In the genomic region with DNA sequence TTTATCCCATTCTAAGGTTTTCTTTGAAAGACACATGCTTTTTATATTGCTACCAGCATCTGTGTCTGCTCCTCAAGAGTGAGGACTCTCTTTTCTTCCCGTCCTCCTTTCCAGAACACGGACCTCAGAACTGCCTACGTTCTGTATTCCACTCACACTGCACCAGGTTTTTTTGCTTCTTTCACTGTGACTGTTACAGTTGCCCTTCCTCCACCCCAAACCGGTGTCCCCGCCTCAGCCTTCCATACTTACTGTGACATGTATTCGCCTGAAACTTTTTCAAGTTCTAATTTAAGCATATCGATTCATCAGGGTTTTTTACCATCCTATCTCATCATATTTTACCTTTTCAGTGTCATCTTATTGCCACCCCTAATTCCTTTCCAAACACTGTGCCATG, we compare ENCODE assay signal across 8 mouse cellular contexts. TPM values are rescaled to one million over a fixed set of nuclear protein-coding genes. Genes with fewer than 3 reads are reported as not detected.
DNase-seq lines count a peak whose midpoint lies in the region; ATAC-seq and TF ChIP-seq lines count a peak whose summit lies in the region.

No protein-coding gene starts in this region.

- peak; percentile 8 for DNase-seq in cerebellum, adult 11 months
- peak; percentile 67 for DNase-seq in CH12.LX (ENCODE audit: extremely low read depth)
- DNase-seq in cerebellum, postnatal 25 days, result peak; percentile 20 to 21
- peak; percentile 41 to 75 for DNase-seq in left cerebral cortex, postnatal 25 days (ENCODE audit: low spot score in 2 of 2)
- DNase-seq in midbrain, embryonic 11.5 days (ENCODE audit: low spot score, missing footprints), result peak; percentile 82
- DNase-seq in thymus, postnatal 14 days, result peak; percentile 48

- ATAC-seq in cerebellum, adult (ENCODE audit: insufficient number of reproducible peaks, low FRiP score, low TSS enrichment), result no peak
- ATAC-seq in heart, embryonic 15.5 days (replicated peaks; ENCODE audit: insufficient number of reproducible peaks, insufficient read depth, low FRiP score, low read depth), result no peak
- no peak for ATAC-seq in midbrain, embryonic 11.5 days (ENCODE audit: low FRiP score)

- TF ChIP-seq EP300 in CH12.LX (IDR thresholded peaks at IDR 0.05; ENCODE audit: low read length), result peak; percentile 39

- peak overlapping the region; percentile 95 to 97 (median 96) for H3K4me3 ChIP-seq in CH12.LX (replicated peaks in 1 of 3; ENCODE audit: low read depth in 2 of 3, low read length in 2 of 3, poor library complexity in 1 of 3)
- H3K4me3 ChIP-seq in heart, embryonic 15.5 days, result peak overlapping the region; percentile 84
- H3K4me3 ChIP-seq in midbrain, embryonic 11.5 days (ENCODE audit: low read depth, low read length), result peak overlapping the region; percentile 96

- TF ChIP-seq CTCF in CH12.LX (conservative IDR thresholded peaks at IDR 0.05 in 1 of 2, IDR thresholded peaks at IDR 0.05 in 1 of 2; ENCODE audit: low read depth in 2 of 2, low read length in 2 of 2), result no peak

- TF ChIP-seq RAD21 in CH12.LX (IDR thresholded peaks at IDR 0.05; ENCODE audit: low read depth, low read length), result no peak

- in situ Hi-C loops in CH12.LX (cut with MboI; ENCODE audit: low pct_ligation_motif_present, low pct_unique_long_range_greater_than_20kb, low sequenced_read_pairs), result no loop called here

- peaks cover 5 to 42% of the 10 kb centered on the region in 2 experiments; a peak in 3 of 4 replicates for H3K4me1 ChIP-seq in CH12.LX (ENCODE audit: control insufficient read depth in 1 of 2, insufficient read depth in 2 of 2)
- peaks cover 24% of the 10 kb centered on the region for H3K4me1 ChIP-seq in heart, embryonic 15.5 days (replicated peaks)
- peaks cover 14% of the 10 kb centered on the region for H3K4me1 ChIP-seq in midbrain, embryonic 11.5 days (ENCODE audit: control insufficient read depth, insufficient read depth, low read length)

- intact Hi-C loops in left cerebral cortex, postnatal 25 days (cut with DNase I), result loop anchor here (5.0 to 10.0 kb wide), 3 partner anchors 76 to 714 kb away; a partner anchor contains a TSS

- H3K27me3 ChIP-seq in CH12.LX (replicated peaks), result no peaks in the 10 kb centered on the region
- H3K27me3 ChIP-seq in heart, embryonic 15.5 days, result no peaks in the 10 kb centered on the region
- no peaks in the 10 kb centered on the region for H3K27me3 ChIP-seq in midbrain, embryonic 11.5 days (ENCODE audit: control insufficient read depth, insufficient read depth, low read length)

- H3K4me2 ChIP-seq in CH12.LX (ENCODE audit: insufficient read depth, low read depth, poor library complexity, severe bottlenecking), result peak overlapping the region; percentile 91
- peak overlapping the region; percentile 72 for H3K4me2 ChIP-seq in heart, embryonic 15.5 days
- H3K4me2 ChIP-seq in midbrain, embryonic 11.5 days, result peak overlapping the region; percentile 83

- H3K9ac ChIP-seq in CH12.LX (ENCODE audit: insufficient read depth, low read depth), result peak overlapping the region; percentile 88
- H3K9ac ChIP-seq in heart, embryonic 15.5 days, result peak overlapping the region; percentile 90
- H3K9ac ChIP-seq in midbrain, embryonic 11.5 days (ENCODE audit: low read length), result peak overlapping the region; percentile 93

- WGBS in heart, embryonic 15.5 days, result 4% methylated on average over 7 of the region's 7 CpGs
- WGBS in midbrain, embryonic 11.5 days, result 22% methylated on average over 7 of the region's 7 CpGs

- dilution Hi-C loops in CH12.LX (cut with MboI; ENCODE audit: extremely low pct_ligation_motif_present, extremely low pct_unique_long_range_greater_than_20kb, low sequenced_read_pairs), result no loop called here

- TF ChIP-seq POLR2A in CH12.LX (IDR thresholded peaks at IDR 0.05; ENCODE audit: low read depth, low read length), result no peak

- H3K27ac ChIP-seq in CH12.LX (ENCODE audit: insufficient read depth, low read depth), result peak overlapping the region; percentile 85
- peak overlapping the region; percentile 97 for H3K27ac ChIP-seq in heart, embryonic 15.5 days
- peak overlapping the region; percentile 74; the same call in 1 of the 2 replicates for H3K27ac ChIP-seq in midbrain, embryonic 11.5 days (ENCODE audit: low read depth, low read length)

- H3K79me2 ChIP-seq in CH12.LX (replicated peaks; ENCODE audit: control insufficient read depth, extremely low read depth, insufficient read depth, poor library complexity, severe bottlenecking), result peaks cover 62% of the 10 kb centered on the region

- no peaks in the 10 kb centered on the region for H3K9me3 ChIP-seq in CH12.LX (replicated peaks; ENCODE audit: low read length)
- no peaks in the 10 kb centered on the region for H3K9me3 ChIP-seq in heart, embryonic 15.5 days (replicated peaks)
- H3K9me3 ChIP-seq in midbrain, embryonic 11.5 days (ENCODE audit: control insufficient read depth, low read length), result no peaks in the 10 kb centered on the region

- peaks cover 3 to 13% of the 10 kb centered on the region in 2 experiments for H3K36me3 ChIP-seq in CH12.LX (replicated peaks in 1 of 2; ENCODE audit: control insufficient read depth in 1 of 2, insufficient read depth in 1 of 2, low read length in 1 of 2)
- H3K36me3 ChIP-seq in heart, embryonic 15.5 days, result peaks cover 2% of the 10 kb centered on the region; the same call in 1 of the 2 replicates
- no peaks in the 10 kb centered on the region for H3K36me3 ChIP-seq in midbrain, embryonic 11.5 days (ENCODE audit: control insufficient read depth, insufficient read depth, low read length)

TF ChIP-seq in CH12.LX, 34 proteins besides CTCF, POLR2A, EP300 and RAD21:
- TF ChIP-seq RCOR1 (conservative IDR thresholded peaks at IDR 0.05; ENCODE audit: low read depth, low read length), result no peak
- TF ChIP-seq MAFK (IDR thresholded peaks at IDR 0.05; ENCODE audit: insufficient replicate concordance, low read length), result no peak
- no peak for TF ChIP-seq MAX (IDR thresholded peaks at IDR 0.05; ENCODE audit: low read length)
- TF ChIP-seq GABPA (IDR thresholded peaks at IDR 0.05; ENCODE audit: insufficient replicate concordance, low read depth, low read length), result no peak
- no peak for TF ChIP-seq USF1 (IDR thresholded peaks at IDR 0.05; ENCODE audit: low read depth, low read length)
- TF ChIP-seq CHD2 (IDR thresholded peaks at IDR 0.05; ENCODE audit: low read length), result peak; percentile 73
- TF ChIP-seq ZKSCAN1 (IDR thresholded peaks at IDR 0.05; ENCODE audit: borderline replicate concordance, low read depth, low read length), result no peak
- TF ChIP-seq JUND (conservative IDR thresholded peaks at IDR 0.05; ENCODE audit: low read depth, low read length), result 0 out of 2 replicates have a peak, but pooled peaks have one; percentile 11
- TF ChIP-seq MXI1 (IDR thresholded peaks at IDR 0.05; ENCODE audit: low read depth, low read length), result peak; percentile 16; the same call in 1 of the 2 replicates
- TF ChIP-seq ZC3H11A (IDR thresholded peaks at IDR 0.05; ENCODE audit: low read depth, low read length), result no peak
- TF ChIP-seq JUN (IDR thresholded peaks at IDR 0.05; ENCODE audit: insufficient read depth, low read depth, low read length), result no peak
- 0 out of 2 replicates have a peak, but pooled peaks have one; percentile 37 for TF ChIP-seq HCFC1 (IDR thresholded peaks at IDR 0.05; ENCODE audit: low read depth, low read length)
- TF ChIP-seq NRF1 (IDR thresholded peaks at IDR 0.05; ENCODE audit: low read depth, low read length), result no peak
- TF ChIP-seq IRF4 (IDR thresholded peaks at IDR 0.05; ENCODE audit: low read depth, low read length), result peak; percentile 85
- TF ChIP-seq ZNF384 (IDR thresholded peaks at IDR 0.05; ENCODE audit: low read depth, low read length), result peak; percentile 89
- peak; percentile 37; the same call in 1 of the 2 replicates for TF ChIP-seq ETS1 (conservative IDR thresholded peaks at IDR 0.05; ENCODE audit: low read depth, low read length)
- TF ChIP-seq POLR2AphosphoS2 (IDR thresholded peaks at IDR 0.05; ENCODE audit: low read depth, low read length), result no peak
- no peak for TF ChIP-seq SMC3 (IDR thresholded peaks at IDR 0.05; ENCODE audit: low read depth, low read length)
- no peak for TF ChIP-seq ZMIZ1 (IDR thresholded peaks at IDR 0.05; ENCODE audit: low read depth, low read length)
- no peak; the same call in 1 of the 2 replicates for TF ChIP-seq TCF12 (IDR thresholded peaks at IDR 0.05; ENCODE audit: low read depth, low read length)
- peak; percentile 42; the same call in 1 of the 2 replicates for TF ChIP-seq MEF2A (IDR thresholded peaks at IDR 0.05; ENCODE audit: borderline replicate concordance, low read depth, low read length)
- 0 out of 2 replicates have a peak, but pooled peaks have one; percentile 9 for TF ChIP-seq MYC (IDR thresholded peaks at IDR 0.05; ENCODE audit: low read depth, low read length)
- TF ChIP-seq TBP (conservative IDR thresholded peaks at IDR 0.05; ENCODE audit: low read depth, low read length), result no peak
- TF ChIP-seq SIN3A (IDR thresholded peaks at IDR 0.05; ENCODE audit: low read length), result peak; percentile 38; the same call in 1 of the 2 replicates
- TF ChIP-seq PAX5 (IDR thresholded peaks at IDR 0.05; ENCODE audit: low read length), result no peak
- TF ChIP-seq NELFE (IDR thresholded peaks at IDR 0.05; ENCODE audit: low read depth, low read length), result no peak
- no peak; the same call in 1 of the 2 replicates for TF ChIP-seq BHLHE40 (IDR thresholded peaks at IDR 0.05; ENCODE audit: low read depth, low read length)
- TF ChIP-seq MAZ (IDR thresholded peaks at IDR 0.05; ENCODE audit: low read depth, low read length), result no peak
- no peak for TF ChIP-seq CHD1 (IDR thresholded peaks at IDR 0.05; ENCODE audit: low read depth, low read length)
- no peak for TF ChIP-seq USF2 (conservative IDR thresholded peaks at IDR 0.05; ENCODE audit: low read depth, low read length)
- no peak for TF ChIP-seq ELF1 (IDR thresholded peaks at IDR 0.05; ENCODE audit: low read depth, low read length)

RNA-seq across cellular contexts. Expression of a gene that starts 1.0 kb away (rescaled TPM):
- 31.9 and 42.6 TPM in 2 replicates for total RNA-seq in CH12.LX (2012; rRNA removed)
- total RNA-seq in CH12.LX (2014; rRNA removed), result 50.5 and 63.7 TPM in 2 replicates
- polyA plus RNA-seq in CH12.LX (2012; ENCODE audit: insufficient read length, low read depth), result 51.9 and 66.1 TPM in 2 replicates
- polyA plus RNA-seq in heart, embryonic 15.5 days (2015; fragmentation: Nextera tagmentation; extraction: Ambion mirVana), result 47.0 and 49.4 TPM in 2 replicates
- 10 to 100 TPM; 37.4 to 38.1 TPM for total RNA-seq in left cerebral cortex, postnatal 25 days (2021)
- 101 TPM in 2 replicates for polyA plus RNA-seq in midbrain, embryonic 11.5 days (2014; fragmentation: Nextera tagmentation; extraction: Ambion mirVana)

RNA-seq across cellular contexts. Expression of a gene that starts 1.6 kb away (rescaled TPM):
- total RNA-seq in CH12.LX (2012; rRNA removed), result 80.0 and 94.1 TPM in 2 replicates
- total RNA-seq in CH12.LX (2014; rRNA removed), result 69.3 and 73.0 TPM in 2 replicates
- polyA plus RNA-seq in CH12.LX (2012; ENCODE audit: insufficient read length, low read depth), result 101 and 104 TPM in 2 replicates
- 77.7 and 88.3 TPM in 2 replicates for polyA plus RNA-seq in heart, embryonic 15.5 days (2015; fragmentation: Nextera tagmentation; extraction: Ambion mirVana)
- total RNA-seq in left cerebral cortex, postnatal 25 days (2021), result 10 to 100 TPM; 95.8 to 99.0 TPM
- polyA plus RNA-seq in midbrain, embryonic 11.5 days (2014; fragmentation: Nextera tagmentation; extraction: Ambion mirVana), result 77.1 and 78.9 TPM in 2 replicates

Comparison
In these comparisons a context has a peak if more than half of its experiments do, and no peak if none do; other contexts are left out.
1. DNase-seq: peak in every context shown above with its lines; median percentile 82 in midbrain, embryonic 11.5 days; 67 in CH12.LX; 58 in left cerebral cortex, postnatal 25 days; 48 in thymus, postnatal 14 days; 20 in cerebellum, postnatal 25 days; 8 in cerebellum, adult 11 months.